Mouse (Mus musculus) liver, adult 10 weeks (tissue): Measurements from ENCODE around the gene Sohlh2. TPM values are rescaled to one million over a fixed set of nuclear protein-coding genes. Genes with fewer than 3 reads are reported as not detected.

Experiments
- polyA plus RNA-seq: library from polyadenylated mRNA; stranded (reverse); fragments of 350-450 nt; fragmentation: Illumina TruSeq; extraction: RNeasy Lipid Tissue Mini Kit (QIAGEN cat#74804); gene quantifications from one replicate; pipeline ENCODE4 v1.2.3, GENCODE M21; 2014; ENCODE audit warnings: low read depth, low replicate concordance

Gene Sohlh2
- polyA plus RNA-seq: not detected

GRCm38 (mm10) chr3:55181766-55182165, at the start of gene Sohlh2:
TSS of gene Sohlh2 (plus strand) at chr3:55182028.

GRCm38 (mm10) chr3:55137039-55137438, 44.8 kb upstream of the Sohlh2 start, which contains the start of gene Ccdc169:
TSS of gene Ccdc169 (plus strand) at chr3:55137339.

GRCm38 (mm10) chr3:55241730-55242421, 60.0 kb downstream of the Sohlh2 start, which contains the start of gene Dclk1:
TSS of gene Dclk1 (plus strand) at chr3:55242364.

Other genes with a start within 250 kb of the Sohlh2 start
- not detected for gene Ccna1, start 126.5 kb upstream of the Sohlh2 start, polyA plus RNA-seq
- gene Spg20, start 69.9 kb upstream of the Sohlh2 start, polyA plus RNA-seq: 23.4 TPM
- gene Ccdc169, start 44.7 kb upstream of the Sohlh2 start, polyA plus RNA-seq: 0.40 TPM
- 0.08 TPM for gene Dclk1, start 60.3 kb downstream of the Sohlh2 start, polyA plus RNA-seq